Mouse (Mus musculus): ENCODE results near the gene E2f8. TPM values are rescaled to one million over a fixed set of nuclear protein-coding genes. Genes with fewer than 3 reads are reported as not detected.

E2f8 gene
- total RNA-seq (2021), result 1 to 10 TPM; 3.2 to 4.4 TPM

DNA sequence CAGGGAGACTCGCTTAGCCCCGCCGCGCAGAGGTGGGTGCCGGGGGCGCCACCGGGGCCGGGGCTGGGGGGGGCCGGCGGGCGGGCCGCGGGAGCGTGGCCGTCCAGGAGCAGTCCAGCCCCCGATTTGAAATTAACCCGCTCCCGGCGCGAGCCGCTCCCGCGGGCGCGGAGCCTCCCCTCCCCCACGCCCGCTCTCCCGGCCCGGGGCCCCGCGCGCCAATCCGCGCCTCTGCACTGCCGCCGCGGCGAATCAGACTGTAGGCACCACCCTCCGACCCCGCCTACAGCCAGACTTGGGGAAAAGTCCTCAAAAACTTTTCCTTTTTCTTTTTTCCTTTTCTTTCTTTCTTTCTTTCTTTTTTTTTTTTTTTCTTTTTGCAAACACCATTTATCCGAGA lies at the start of gene E2f8:
E2f8 (minus strand) TSS at position 111 of the 400 bp plus-strand sequence.
- intact Hi-C loops (cut with DNase I), result no loop called here
- DNase-seq, result peak; percentile 81

DNA sequence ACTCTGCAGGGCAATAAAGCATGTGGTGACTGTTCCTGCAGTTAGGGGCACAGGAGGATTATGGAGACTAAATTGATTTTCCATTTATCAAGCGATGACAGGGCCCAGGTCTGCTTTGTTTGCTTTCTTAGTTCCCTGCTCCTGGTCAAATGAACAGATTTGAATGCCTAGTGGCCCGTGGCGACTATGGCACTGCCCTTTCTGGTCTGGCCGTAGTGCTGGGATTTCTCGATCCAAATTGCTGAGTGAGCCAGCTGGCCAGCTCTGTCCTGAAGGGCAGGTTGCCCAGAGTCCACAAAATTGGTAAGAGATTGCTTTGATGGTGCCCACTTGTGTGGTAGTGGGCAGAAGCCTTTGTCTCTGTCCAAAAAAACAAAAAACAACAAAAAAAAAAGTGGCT lies 49.0 kb upstream of the E2f8 start:
- intact Hi-C loops (cut with DNase I), result no loop called here

DNA sequence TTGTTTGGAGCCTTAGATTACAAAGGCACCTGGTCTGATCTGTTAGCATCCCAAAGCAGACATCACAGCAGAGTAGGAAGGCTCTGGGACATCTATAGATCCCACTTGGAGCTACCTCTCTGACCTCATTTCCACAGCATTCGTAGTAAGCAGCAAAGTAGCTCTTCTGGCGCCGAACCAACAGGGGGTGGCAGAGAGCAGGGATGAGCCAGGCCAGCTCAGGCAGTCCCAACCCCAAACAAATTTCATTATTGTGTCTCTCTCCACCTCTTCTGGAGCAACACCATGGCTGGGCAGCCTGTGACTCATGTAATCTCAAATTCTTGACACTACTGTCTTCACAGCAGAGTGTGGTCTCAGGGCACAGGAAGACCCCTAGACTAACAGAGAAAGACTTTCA lies 47.0 kb upstream of the E2f8 start:
- DNase-seq, result peak; percentile 83
- intact Hi-C loops (cut with DNase I), result no loop called here

More for the DNA sequence above, 49.0 kb upstream of the E2f8 start:
- peak; percentile 86 for DNase-seq

DNA sequence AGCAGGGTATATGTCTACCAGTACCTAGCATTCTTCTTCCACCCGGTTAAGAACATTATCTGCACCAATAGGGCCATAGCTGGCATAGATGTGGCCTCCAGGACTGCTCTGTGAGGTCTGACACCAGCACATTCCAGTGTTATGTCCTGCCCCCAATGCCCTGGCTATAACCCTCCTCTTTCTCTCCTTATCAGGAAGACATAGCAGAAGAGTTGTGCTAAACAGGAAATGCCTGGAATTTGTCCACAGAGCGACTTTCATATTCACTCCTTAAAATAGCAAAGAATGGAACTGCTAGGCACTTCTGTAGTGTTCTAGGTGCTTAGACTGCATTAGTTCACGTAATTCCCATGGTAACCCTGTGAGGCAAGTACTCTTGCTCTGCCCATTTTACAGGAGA lies 43.8 kb upstream of the E2f8 start:
- intact Hi-C loops (cut with DNase I), result no loop called here
- DNase-seq, result no peak

DNA sequence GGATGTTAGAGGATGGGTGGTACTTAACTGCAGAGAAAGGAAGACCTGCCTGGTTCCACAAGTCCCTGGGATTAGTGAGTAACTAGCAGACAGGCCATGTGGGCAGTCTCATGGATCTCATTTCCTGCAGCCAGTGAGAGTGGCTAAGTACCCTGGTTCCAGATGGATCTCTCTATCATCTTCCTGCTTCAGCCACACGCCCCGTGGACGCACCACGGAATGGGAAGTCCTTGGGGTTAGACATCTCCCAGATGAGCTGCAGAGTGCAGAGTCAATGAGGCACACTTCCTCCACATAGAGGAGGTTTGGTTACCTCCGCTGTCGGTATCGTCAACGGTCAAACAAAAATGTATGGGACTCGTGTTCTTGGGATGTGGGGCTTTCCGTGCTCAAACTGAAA lies 42.2 kb upstream of the E2f8 start:
- no peak for DNase-seq

DNA sequence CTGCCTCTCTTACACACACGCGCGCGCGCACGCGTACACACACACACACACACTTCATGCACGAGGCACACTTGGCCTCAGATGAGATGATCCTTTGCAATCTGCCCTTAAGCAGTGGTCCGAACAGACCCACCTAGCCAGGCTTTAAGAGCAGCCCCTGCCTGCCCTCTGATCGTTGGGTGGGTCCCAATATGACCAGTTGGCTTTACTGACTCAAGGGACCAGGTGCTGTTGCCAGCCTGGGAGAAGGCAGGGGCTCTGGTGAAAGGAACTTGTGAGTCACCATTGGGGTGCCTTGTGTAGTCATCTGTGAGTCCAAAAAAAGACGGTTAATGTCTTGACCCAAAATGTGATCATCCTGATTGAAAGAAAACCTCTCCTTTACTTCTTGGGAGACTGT lies 37.0 kb upstream of the E2f8 start:
- no peak for DNase-seq
- intact Hi-C loops (cut with DNase I), result no loop called here

More for the DNA sequence above, 42.2 kb upstream of the E2f8 start:
- intact Hi-C loops (cut with DNase I), result no loop called here

DNA sequence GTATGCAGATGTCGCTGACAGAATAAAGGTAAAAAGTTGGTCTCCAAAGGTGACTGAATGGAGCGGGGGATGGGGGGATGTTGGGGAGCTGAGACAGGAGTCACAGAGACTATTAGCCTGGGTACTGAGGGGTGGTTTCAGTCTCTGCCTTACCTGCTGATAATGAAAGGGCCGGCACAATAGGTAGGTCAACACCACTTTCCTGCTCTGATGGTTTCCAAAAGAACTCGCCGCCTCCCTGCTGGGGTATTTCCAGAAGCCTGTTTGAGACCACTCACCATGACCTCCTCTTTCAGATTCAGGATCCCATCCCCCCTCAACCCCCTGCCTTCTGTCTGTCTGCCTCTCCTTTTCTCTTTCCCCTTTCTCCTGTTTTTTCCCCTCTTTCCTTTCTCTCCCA lies 36.6 kb upstream of the E2f8 start:
- intact Hi-C loops (cut with DNase I), result no loop called here

DNA sequence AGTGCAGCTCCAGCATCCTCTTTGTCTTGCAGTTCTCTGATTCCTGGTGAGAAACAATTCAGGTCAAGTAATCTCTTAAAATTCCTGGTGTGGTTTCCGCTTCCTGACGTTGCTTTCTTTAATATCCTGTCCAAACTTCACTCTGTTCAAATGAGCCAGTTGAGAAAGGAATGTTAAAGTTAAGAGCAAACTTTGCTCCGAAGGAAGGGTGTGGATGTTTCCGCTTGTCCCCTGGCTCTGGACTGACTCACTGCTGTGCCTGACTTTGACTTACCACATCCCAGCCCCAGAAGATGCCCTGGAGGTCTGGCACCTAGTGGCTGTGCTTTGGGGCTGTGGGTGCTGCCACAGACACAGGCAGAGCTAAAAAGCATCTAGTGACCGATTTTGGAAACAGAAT lies 36.1 kb upstream of the E2f8 start:
- intact Hi-C loops (cut with DNase I), result no loop called here
- no peak for DNase-seq

More for the DNA sequence above, 36.6 kb upstream of the E2f8 start:
- DNase-seq, result no peak

DNA sequence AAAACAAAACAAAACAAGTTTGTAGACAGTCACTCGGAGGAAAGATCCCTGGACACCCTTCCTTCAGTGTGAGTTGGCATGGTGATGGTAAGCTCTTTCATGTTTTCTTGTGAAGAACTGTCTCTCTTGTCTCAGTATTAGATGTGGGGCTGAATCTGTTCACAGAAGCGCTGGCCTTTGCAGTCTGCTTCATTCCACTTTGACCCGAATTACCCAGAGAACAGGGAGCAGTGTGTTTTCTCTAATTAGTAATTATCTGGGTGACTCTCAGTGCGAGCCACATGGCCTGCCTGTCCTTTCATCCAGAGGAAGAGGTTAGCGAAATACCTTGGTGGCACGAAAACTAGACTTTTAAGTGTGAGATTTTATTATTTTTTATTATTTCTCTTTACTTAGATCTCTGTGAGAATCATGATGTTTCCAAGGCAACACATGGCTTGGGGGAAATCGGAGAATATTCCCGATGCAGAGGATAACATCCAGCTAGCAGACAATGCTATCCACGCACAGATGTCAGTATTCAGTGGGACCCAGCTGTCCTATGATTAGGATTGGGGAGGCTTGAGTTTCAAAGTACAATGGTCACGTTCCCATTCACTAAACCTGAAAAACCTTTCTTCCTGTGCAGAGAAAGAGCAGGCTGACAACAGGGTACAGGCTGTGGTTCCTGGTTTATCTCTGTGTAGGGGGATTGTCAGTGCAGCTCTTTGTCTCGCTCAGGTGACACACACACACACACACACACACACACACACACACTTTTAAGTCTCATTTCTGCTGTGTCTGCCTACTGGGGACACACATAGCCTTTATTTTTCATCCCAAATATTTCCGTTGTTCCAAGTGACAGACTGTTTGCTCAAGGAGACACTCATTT lies 33.5 kb upstream of the E2f8 start:
- intact Hi-C loops (cut with DNase I), result no loop called here
- DNase-seq, result no peak

DNA sequence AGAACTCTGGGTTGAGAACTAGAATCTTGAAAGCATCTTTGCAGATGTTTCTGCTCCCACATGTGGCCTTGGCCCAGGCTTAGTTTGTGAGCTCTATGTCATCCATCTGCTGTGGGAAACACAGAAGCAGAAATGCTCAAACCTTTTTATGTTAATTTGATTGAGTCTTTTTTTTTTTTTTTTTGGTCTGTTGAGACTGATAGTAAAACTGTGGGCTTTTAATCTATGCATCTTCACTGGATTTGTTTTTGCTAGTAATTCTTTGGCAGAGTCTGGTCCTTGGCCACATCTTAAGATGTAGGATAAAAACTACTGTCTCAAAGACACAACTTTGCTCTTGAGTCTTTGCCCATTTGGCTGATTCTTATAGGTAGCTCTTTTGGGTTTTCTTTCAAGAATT lies 29.8 kb upstream of the E2f8 start:
- no peak for DNase-seq
- intact Hi-C loops (cut with DNase I), result no loop called here

DNA sequence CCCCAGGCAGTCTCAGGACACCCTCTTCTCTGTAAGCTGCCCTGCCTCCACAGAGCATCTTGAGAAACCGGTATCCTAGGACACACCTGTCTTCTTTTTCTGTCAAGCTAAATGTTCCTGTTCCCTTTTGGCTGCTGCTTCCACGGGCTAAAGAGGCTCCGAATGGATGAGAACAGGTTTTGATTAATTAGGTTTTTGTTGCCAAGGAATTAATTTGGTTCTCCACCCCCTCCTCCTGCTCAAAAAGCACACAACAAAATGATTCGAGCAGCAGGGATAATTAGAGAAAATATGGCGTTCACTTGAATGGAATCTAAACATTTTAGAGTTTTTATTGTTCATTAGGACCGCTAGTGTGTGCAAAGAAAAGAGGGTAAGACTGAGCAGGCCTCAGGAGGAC lies 28.9 kb upstream of the E2f8 start:
- intact Hi-C loops (cut with DNase I), result no loop called here
- no peak for DNase-seq

DNA sequence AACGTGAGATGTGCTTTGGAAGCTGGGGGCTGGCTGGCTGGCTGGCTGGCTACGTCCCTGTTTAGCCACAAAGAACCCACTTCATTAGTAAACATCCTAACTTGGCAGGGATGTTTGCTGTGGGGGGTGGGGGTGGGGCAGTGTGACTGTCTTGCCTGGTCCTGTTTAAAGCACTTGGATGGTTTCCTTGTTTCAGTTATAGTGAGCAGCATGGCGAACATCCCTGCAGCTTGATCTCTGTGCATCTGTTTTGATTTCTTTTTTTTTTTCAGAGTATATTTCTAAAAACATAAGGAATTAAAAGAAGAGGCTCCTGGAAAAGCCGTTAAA lies 27.9 kb upstream of the E2f8 start:
- DNase-seq, result no peak
- intact Hi-C loops (cut with DNase I), result no loop called here

DNA sequence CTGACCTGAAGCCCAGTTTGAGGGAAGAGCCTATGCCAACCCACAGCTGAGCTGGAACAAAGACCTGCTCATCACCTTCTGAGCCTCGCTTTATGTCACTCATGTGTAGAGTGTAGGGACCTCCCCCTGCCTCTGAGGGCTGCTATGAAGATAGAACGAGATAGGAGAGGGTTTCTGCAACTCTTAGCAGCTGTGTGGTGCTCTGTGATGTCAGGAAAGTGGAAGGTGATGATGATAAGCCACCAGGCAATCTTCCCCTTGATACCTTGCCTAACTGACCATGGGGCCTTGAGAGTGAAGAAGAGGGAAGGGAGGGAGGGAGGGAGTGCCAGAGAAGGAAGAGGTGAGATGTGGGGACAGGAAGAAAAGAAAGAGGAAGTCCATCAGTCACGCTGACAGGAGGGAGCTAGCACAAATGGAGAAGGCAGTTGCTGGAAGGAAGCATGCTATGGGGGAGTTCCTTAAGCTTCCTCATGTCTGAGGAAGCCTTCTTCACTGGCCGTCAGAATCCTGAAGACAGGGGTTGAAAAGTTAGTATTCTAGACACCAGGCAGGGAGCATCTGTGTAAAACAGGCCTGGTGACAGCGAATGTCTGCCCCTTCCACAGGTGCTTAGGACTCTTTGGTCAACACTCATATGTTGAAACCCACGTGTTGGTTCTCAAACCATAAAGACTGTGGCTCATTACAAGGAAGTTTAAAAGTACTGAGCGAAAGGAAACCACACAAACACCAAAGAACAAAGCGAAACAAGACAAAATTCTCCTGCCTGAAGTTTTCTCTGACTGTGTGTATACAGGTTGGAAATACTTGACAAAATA lies 27.3 kb upstream of the E2f8 start, which contains the start of gene Nav2:
Nav2 (plus strand) TSS at position 196 of the 821 bp plus-strand sequence.
- no peak for DNase-seq
- intact Hi-C loops (cut with DNase I), result no loop called here

DNA sequence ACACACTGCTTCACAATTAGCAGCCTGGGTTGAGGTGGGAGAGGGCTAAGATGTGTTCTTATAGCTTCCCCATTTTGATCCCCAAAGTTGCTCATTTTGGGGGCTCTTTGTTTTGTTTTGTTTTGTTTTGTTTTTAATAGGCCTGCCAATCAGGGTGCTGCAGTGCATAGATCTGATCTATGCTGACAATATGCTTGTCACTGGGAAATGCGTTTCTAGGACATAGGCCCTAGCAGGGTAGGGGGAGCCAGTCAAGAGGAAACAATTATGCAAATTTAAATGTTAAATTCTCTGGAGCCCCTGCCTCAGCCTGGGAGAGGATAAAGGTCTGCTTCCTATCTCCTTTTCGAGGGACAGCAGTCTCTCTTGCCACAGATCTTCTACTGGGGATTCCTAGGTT lies 21.1 kb upstream of the E2f8 start:
- intact Hi-C loops (cut with DNase I), result no loop called here
- no peak for DNase-seq

DNA sequence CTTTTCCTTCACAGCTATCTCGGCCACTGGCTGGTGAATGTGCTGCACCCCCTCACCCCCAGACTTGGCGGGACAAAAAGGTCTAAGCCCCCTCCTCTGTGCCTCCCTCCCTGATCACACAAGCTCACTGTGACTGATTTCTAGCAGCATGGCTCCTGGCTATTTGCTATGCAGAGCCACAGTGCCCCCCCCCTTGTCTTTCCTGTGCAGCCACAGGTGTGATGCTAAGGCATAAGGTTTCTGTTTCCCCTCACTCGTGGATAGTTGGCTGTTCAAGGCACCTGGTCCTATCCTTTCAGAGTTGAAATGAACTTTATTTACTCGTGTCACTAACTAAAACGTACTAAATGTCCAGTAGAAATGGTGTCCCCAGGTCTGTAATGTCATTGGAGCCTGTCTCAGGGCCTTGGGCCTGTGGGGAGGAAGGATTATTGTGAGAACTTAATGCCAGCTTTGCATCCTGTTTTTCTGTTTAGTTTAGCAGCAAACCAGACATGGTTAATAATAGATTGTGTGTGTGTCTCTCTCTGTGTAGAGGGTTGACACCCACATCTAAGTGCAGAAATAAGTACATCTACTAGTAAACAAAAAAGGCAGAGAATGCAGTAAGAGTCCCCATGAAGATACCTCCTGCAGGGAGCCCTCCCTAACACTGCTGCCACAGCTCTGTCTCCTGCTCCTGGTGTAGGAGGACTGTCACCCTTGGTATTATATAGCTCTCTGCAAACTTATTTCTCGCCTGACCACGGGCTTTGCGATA lies 19.2 kb upstream of the E2f8 start:
- DNase-seq, result no peak
- intact Hi-C loops (cut with DNase I), result no loop called here

DNA sequence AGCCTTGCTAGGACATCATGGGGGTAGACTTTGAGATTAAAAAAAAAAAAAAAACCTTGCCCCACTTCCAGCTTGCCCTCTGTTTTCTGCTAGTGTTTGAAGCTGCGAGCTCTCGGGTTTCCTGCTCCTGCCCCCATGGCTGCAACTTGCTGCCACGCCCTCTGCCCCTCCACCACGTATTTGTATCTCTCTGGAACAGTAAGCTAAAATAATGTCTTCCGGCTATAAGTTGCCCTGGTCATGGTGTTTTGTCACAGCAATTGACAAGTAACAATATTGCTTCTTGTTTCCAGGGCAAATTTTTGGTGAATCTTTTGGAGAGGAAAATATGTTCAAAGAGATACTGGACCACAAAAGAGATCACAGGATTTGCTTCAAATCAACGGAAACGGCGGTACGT lies 17.0 kb upstream of the E2f8 start:
- intact Hi-C loops (cut with DNase I), result no loop called here
- DNase-seq, result no peak

DNA sequence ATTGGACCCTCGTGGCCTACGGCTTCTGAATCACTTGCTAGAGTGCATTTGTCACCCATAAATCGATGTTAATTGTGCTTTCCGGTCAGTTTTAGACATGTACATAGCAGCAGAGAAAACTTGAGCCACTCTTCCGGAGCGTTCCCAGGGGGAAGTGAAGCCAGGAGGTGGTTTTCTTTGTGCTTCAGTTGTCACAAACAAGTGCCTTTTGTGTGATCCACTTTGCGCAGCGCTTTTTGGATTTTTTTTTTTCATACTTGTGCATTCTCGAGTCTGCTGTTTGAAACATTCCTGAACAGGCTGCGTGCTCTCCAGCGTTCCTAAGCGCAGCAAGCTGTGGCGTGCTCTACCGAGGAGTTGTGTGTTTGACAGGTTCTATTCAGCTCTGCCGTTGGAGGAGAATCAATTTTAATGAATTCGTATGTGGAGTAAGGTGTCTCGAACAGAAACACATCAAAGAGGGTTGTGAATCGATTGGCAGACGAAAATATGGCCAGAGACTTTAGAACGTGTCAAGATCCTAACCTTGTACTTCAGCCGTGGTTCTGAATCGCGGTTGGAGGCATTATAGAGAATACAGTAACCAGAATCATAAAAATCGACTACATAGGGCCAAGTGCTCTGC lies 16.3 kb upstream of the E2f8 start:
- intact Hi-C loops (cut with DNase I), result no loop called here
- DNase-seq, result no peak

DNA sequence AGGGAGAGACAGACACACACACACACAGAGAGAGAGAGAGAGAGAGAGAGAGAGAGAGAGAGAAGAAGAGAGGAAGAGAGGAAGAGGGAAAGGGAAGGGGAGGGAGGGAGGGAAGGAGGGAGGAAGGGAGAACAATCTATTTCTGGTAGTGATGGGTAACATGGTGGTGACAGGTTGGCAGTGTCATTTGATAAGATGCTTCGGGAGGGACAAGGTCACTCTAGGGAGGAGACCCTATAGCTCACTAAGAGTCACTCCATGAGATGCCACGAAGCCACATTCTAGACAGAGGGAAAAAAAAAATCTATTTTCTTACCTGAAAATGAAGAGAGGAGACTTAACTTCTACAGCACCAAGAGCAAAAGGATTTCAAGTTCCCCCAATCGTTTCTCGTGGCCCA lies 14.7 kb upstream of the E2f8 start:
- intact Hi-C loops (cut with DNase I), result no loop called here
- DNase-seq, result no peak

DNA sequence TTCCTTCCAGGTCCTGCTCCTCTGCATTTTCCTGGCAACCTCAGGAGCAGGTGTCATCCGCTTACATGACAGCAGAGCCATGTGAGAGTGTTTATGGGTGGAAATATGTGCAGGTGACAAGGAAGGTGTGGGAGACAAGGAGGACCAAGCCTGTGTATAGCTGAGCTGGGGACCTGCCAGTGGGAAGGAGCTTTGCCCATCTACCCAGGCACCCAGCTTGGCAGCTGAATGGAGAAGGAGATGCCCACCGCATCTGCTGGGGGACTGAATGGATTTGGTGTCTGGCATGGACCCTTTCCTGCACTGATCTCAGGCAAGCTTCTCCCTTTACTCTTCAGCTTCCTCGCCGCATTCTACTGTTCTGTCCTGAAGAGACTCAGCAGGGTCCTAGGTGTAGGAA lies 14.1 kb upstream of the E2f8 start:
- intact Hi-C loops (cut with DNase I), result loop anchor here (2.0 kb wide), 1 partner anchor 223 kb away; no protein-coding TSS in a partner anchor
- no peak for DNase-seq

DNA sequence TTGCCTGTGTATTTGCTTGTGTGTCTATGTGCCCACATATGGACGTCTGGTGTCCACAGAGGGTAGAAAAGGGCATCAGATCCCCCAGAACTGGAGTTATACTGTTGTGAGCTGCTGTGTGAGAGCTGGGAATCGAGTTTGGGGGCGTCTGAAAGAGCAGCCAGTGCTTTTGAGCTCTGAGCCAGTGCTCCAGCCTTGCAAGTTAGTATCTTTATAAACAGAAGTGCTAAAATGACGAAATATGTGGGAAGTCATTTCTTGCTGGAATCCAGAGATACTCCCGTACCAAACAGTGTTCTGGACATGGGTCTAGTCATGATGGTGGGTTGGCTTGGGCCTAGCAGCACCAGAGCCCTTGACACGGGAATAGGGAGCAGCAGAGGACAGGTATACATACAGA lies 13.4 kb upstream of the E2f8 start:
- DNase-seq, result no peak
- intact Hi-C loops (cut with DNase I), result loop anchor here (2.0 kb wide), 1 partner anchor 224 kb away; no protein-coding TSS in a partner anchor

DNA sequence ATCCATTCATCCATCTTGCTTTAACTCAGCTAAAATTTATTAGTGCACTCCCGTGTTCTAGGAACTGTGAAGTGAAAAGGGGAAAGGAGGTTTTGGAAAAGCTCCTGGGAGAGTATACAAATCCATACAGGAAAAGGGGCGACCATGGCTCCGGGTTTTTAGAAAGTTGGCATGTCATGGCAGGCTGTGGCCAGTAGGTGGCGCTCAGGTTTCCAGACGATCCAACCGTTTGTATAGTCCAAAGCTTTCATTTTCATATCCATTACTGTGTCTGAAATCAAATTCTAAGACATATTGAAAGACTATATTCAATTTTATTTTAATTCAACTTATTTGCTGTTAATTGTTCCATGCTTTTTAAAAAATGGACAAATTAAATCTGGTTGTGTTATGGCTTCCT lies 12.8 kb upstream of the E2f8 start:
- intact Hi-C loops (cut with DNase I), result loop anchor here (2.0 kb wide), 1 partner anchor 225 kb away; no protein-coding TSS in a partner anchor
- DNase-seq, result peak; percentile 72

All from left cerebral cortex, postnatal 4 days (tissue).